Comparison of ENCODE assay signal across 13 mouse cellular contexts in genomic region chr8:119352977-119353658, GRCm38 (mm10). TPM values are rescaled to one million over a fixed set of nuclear protein-coding genes. Genes with fewer than 3 reads are reported as not detected.
DNase-seq lines count a peak whose midpoint lies in the region; ATAC-seq lines count a peak whose summit lies in the region.
"Had no signal": no experiment of that assay in that cellular context is flagged by ENCODE, and none has a peak within 500 bp of the region (broad histone marks: within the 10 kb centered on the region; RNA-seq: fewer than 3 reads in every experiment).

No protein-coding gene starts in this region.

- no peaks in the 10 kb centered on the region for H3K27me3 ChIP-seq in forebrain, embryonic 13.5 days
- H3K27me3 ChIP-seq: CH12.LX; heart, embryonic 12.5 days; hindbrain, embryonic 12.5 days had no signal

- no peak overlapping the region for H3K4me2 ChIP-seq in forebrain, embryonic 13.5 days
- H3K4me2 ChIP-seq: heart, embryonic 12.5 days; hindbrain, embryonic 12.5 days had no signal

- H3K4me1 ChIP-seq in forebrain, embryonic 13.5 days = no peaks in the 10 kb centered on the region
- H3K4me1 ChIP-seq: hindbrain, embryonic 12.5 days had no signal

- no peak overlapping the region for H3K9ac ChIP-seq in forebrain, embryonic 13.5 days
- H3K9ac ChIP-seq: heart, embryonic 12.5 days; hindbrain, embryonic 12.5 days had no signal

- peak; percentile 57 for DNase-seq in left cerebral cortex, postnatal 4 days
- no peak for DNase-seq in left cerebral cortex, adult 8-10 months (ENCODE audit: low spot score in 2 of 2)
- DNase-seq in MEL-GATA-1-ER (ENCODE audit: extremely low read depth, low read depth) = peak; percentile 59
- DNase-seq in gastrocnemius, postnatal 36 days = no peak
- DNase-seq: kidney, adult 2 months; thymus, adult 18-20 months had no signal

- intact Hi-C loops in left cerebral cortex, postnatal 4 days (cut with DNase I) = no loop called here
- intact Hi-C loops in gastrocnemius, postnatal 36 days (cut with DNase I) = no loop called here

- no peak overlapping the region for H3K4me3 ChIP-seq in forebrain, embryonic 13.5 days
- H3K4me3 ChIP-seq: heart, embryonic 12.5 days; hindbrain, embryonic 12.5 days; layer of hippocampus, adult 2 months had no signal

- WGBS in forebrain, embryonic 13.5 days = 90% methylated on average over 10 of the region's 10 CpGs

- peaks cover 34% of the 10 kb centered on the region for H3K36me3 ChIP-seq in forebrain, embryonic 13.5 days (ENCODE audit: poor library complexity, severe bottlenecking)

- ATAC-seq in hematopoietic stem cell, adult 5-6 weeks (replicated peaks in 1 of 2; ENCODE audit: insufficient read depth in 1 of 2, low FRiP score in 2 of 2, low TSS enrichment in 1 of 2, low read depth in 1 of 2, poor library complexity in 2 of 2, severe bottlenecking in 2 of 2) = peak; percentile 82 to 85
- ATAC-seq in monocyte, adult 5-6 weeks (replicated peaks; ENCODE audit: insufficient number of reproducible peaks, low FRiP score, low TSS enrichment, poor library complexity, severe bottlenecking) = 0 out of 2 replicates have a peak, but pooled peaks have one; percentile 23
- no peak for ATAC-seq in forebrain, embryonic 13.5 days

- no peak overlapping the region for H3K27ac ChIP-seq in forebrain, embryonic 13.5 days
- H3K27ac ChIP-seq: hindbrain, embryonic 12.5 days; layer of hippocampus, adult 2 months had no signal

- H3K9me3 ChIP-seq in forebrain, embryonic 13.5 days (replicated peaks) = no peaks in the 10 kb centered on the region
- H3K9me3 ChIP-seq: heart, embryonic 12.5 days; hindbrain, embryonic 12.5 days had no signal

RNA-seq across cellular contexts. Expression of gene Hsbp1, which starts 8.8 kb away (rescaled TPM):
- 100 to 1,000 TPM; 443 to 507 TPM for total RNA-seq in left cerebral cortex, postnatal 4 days (2021)
- 100 to 1,000 TPM; 313 to 317 (median 316) TPM for total RNA-seq in left cerebral cortex, adult 8-10 months (2022)
- total RNA-seq in hematopoietic stem cell, adult 5-6 weeks (2017) = 99.6 and 101 TPM in 2 replicates
- 75.3 to 78.1 TPM (median 76.0 TPM) in 3 replicates for total RNA-seq in monocyte, adult 5-6 weeks (2017)
- total RNA-seq in gastrocnemius, postnatal 36 days (2021) = 100 to 1,000 TPM; 131 to 132 TPM
- 465 and 467 TPM in 2 replicates for polyA plus RNA-seq in forebrain, embryonic 13.5 days (2015; fragmentation: Nextera tagmentation; extraction: Ambion mirVana)

RNA-seq across cellular contexts. Expression of gene Mlycd, which starts 41.6 kb away (rescaled TPM):
- 10 to 100 TPM; 19.3 to 21.5 TPM for total RNA-seq in left cerebral cortex, postnatal 4 days (2021)
- 10 to 100 TPM; 29.0 to 31.0 (median 30.1) TPM for total RNA-seq in left cerebral cortex, adult 8-10 months (2022)
- total RNA-seq in hematopoietic stem cell, adult 5-6 weeks (2017) = 4.1 and 10.1 TPM in 2 replicates
- total RNA-seq in monocyte, adult 5-6 weeks (2017) = 8.7 to 15.0 TPM (median 10.3 TPM) in 3 replicates
- total RNA-seq in gastrocnemius, postnatal 36 days (2021) = 100 to 1,000 TPM in 1 of 2 experiments, 10 to 100 TPM in 1; 73.5 to 114 TPM
- polyA plus RNA-seq in forebrain, embryonic 13.5 days (2015; fragmentation: Nextera tagmentation; extraction: Ambion mirVana) = 11.0 and 11.1 TPM in 2 replicates

Comparison
In these comparisons a context has a peak if more than half of its experiments do, and no peak if none do; other contexts are left out.
1. DNase-seq: peak in left cerebral cortex, postnatal 4 days (single experiment) and MEL-GATA-1-ER (single experiment); none in left cerebral cortex, adult 8-10 months (0 of 2) and gastrocnemius, postnatal 36 days (0 of 2).